Mouse (Mus musculus) limb, embryonic 12.5 days (tissue): ENCODE data around the gene Timm17a. TPM values are rescaled to one million over a fixed set of nuclear protein-coding genes. Genes with fewer than 3 reads are reported as not detected.

Experiments used
- ATAC-seq: fragments of 200-750 bp; cut with Nextera tagmentation; 2 replicates; pipeline ENCODE4 v1.8.0; 2017; ENCODE audit warnings: low read depth, moderate TSS enrichment; ENCODE audit not compliant: insufficient number of reproducible peaks, insufficient read depth, low FRiP score, low TSS enrichment
- H3K27ac ChIP-seq: fragments of 300-500 bp; sonication (generic); 2 replicates; pipeline ENCODE4 v1.5.1; 2016; ENCODE audit warnings: mild to moderate bottlenecking, moderate library complexity
- H3K27me3 ChIP-seq: fragments of 300-500 bp; sonication (generic); 2 replicates; pipeline ENCODE4 v1.6.1; 2016; ENCODE audit warnings: mild to moderate bottlenecking, moderate library complexity
- H3K36me3 ChIP-seq: fragments of 300-500 bp; sonication (generic); 2 replicates; pipeline ENCODE4 v1.6.1; 2016; ENCODE audit warnings: mild to moderate bottlenecking, moderate library complexity
- H3K4me1 ChIP-seq: fragments of 300-500 bp; sonication (generic); replicated peaks from 2 replicates; pipeline ENCODE4 v1.6.1; 2016
- H3K4me2 ChIP-seq: fragments of 300-500 bp; sonication (generic); 2 replicates; pipeline ENCODE4 v1.6.1; 2016; ENCODE audit warnings: mild to moderate bottlenecking, moderate library complexity
- H3K4me3 ChIP-seq: fragments of 300-500 bp; sonication (generic); replicated peaks from 2 replicates; pipeline ENCODE4 v1.5.1; 2016; ENCODE audit warnings: mild to moderate bottlenecking
- H3K9ac ChIP-seq: fragments of 300-500 bp; sonication (generic); replicated peaks from 2 replicates; pipeline ENCODE4 v1.6.1; 2016; ENCODE audit warnings: mild to moderate bottlenecking, moderate library complexity
- H3K9me3 ChIP-seq: fragments of 300-500 bp; sonication (generic); 2 replicates; pipeline ENCODE4 v1.6.1; 2016; ENCODE audit warnings: mild to moderate bottlenecking, moderate library complexity
- WGBS: fragments of 180-500 bp; shearing (Covaris S2); methylation state at CpG from one replicate; pipeline ENCODE4 v1.1.7; 2016; 5-methylcytosine and 5-hydroxymethylcytosine counted together
- polyA plus RNA-seq: library from polyadenylated mRNA; unstranded; fragments of >200 nt; fragmentation: Nextera tagmentation; extraction: Ambion mirVana; gene quantifications from 2 replicates; pipeline ENCODE4 v1.2.1, GENCODE M21; 2016

Timm17a gene
- polyA plus RNA-seq, 1 experiment from 2014 or later = 193 TPM

- peaks cover 21% of the 10 kb centered on the region for H3K4me1 ChIP-seq
Measured at GRCm38 (mm10) chr1:135325934-135326333, 12.4 kb upstream of the Timm17a start.

DNA sequence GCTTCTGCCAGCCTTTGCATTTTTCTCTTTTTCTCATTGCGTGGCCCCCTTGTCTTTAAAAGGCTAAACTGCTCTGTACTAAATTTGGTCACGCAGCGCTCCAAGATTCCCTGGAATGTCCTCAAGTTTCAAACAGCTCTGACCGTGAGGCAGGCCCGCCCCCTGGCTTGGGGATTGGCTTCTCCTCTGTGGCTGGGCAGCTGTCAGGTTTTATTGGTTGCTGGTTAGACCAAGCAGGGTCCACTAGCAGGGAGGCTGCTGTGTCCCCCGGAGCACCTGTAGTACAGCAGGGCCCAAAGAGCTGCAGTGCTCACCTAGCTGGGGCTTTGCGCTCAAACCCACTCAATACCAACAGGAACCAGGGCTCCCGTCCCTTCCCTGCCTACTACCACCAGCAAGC lies 11.0 kb upstream of the Timm17a start, which contains the start of gene Lmod1:
TSS of gene Lmod1 (plus strand) at position 237 of the 400 bp plus-strand sequence.
- Histone ChIP-seq H3K27ac (peak within 1 kb of the TSS; percentile 62), H3K36me3 (no peaks in the 10 kb centered on the region), H3K4me3 (peak within 1 kb of the TSS; percentile 19), H3K4me2 (peak within 1 kb of the TSS; percentile 51), H3K9me3 (no peaks in the 10 kb centered on the region), H3K9ac (peak within 1 kb of the TSS; percentile 34; the same call in 1 of the 2 replicates), H3K27me3 (peaks cover 11% of the 10 kb centered on the region; the same call in 1 of the 2 replicates), H3K4me1 (peaks cover 21% of the 10 kb centered on the region)
- 14% methylated on average over 8 of the region's 8 CpGs for WGBS
- ATAC-seq = peak; percentile 86

More at GRCm38 (mm10) chr1:135325934-135326333, 12.4 kb upstream of the Timm17a start:
- Histone ChIP-seq H3K36me3 (no peaks in the 10 kb centered on the region), H3K4me2 (no peak overlapping the region), H3K9me3 (no peaks in the 10 kb centered on the region), H3K27ac (no peak overlapping the region), H3K9ac (no peak overlapping the region), H3K27me3 (peaks cover 15% of the 10 kb centered on the region), H3K4me3 (no peak overlapping the region)
- 82% methylated on average over 2 of the region's 2 CpGs for WGBS
- ATAC-seq = no peak

DNA sequence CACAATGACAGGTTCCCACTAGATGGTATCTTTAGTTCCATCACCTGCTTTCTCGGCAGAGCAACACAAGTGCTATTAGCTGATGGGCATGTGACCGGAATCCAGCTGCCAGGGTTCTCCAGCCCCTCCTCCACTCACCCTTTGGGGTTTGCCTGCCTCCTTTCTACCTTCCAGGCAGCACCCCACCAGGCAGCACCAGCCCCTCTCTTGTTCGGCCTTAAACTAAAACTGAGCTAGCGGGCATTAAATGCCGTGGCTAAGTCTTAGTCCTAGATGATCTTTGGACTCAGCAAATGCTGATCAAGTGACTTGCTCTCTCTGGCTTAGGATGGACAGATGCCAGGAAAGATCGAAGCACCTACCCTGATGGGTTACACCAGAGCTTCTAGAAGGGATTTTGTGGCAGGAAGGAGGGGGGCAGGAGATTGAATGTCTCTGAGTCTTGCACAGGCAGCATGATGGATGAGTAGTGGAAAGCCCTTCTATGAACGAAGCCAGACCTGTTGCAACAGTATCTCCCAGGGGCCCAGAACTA lies 9.9 kb upstream of the Timm17a start:
- WGBS = 80% methylated on average over 7 of the region's 7 CpGs
- Histone ChIP-seq H3K9ac (no peak overlapping the region), H3K4me3 (no peak overlapping the region), H3K9me3 (no peaks in the 10 kb centered on the region), H3K4me2 (no peak overlapping the region), H3K27ac (no peak overlapping the region), H3K27me3 (peaks cover 11% of the 10 kb centered on the region; the same call in 1 of the 2 replicates), H3K36me3 (no peaks in the 10 kb centered on the region), H3K4me1 (peaks cover 17% of the 10 kb centered on the region)
- no peak for ATAC-seq

GRCm38 (mm10) chr1:135312201-135312600 lies 1.4 kb downstream of the Timm17a start:
- peak overlapping the region; percentile 96; the same call in 1 of the 2 replicates for H3K9ac ChIP-seq
- peak overlapping the region; percentile 88 for H3K4me3 ChIP-seq
- no peaks in the 10 kb centered on the region for H3K27me3 ChIP-seq
- ATAC-seq = no peak
- WGBS = 93% methylated on average over 4 of the region's 4 CpGs
- H3K9me3 ChIP-seq = no peaks in the 10 kb centered on the region
- peaks cover 38% of the 10 kb centered on the region for H3K36me3 ChIP-seq
- H3K4me2 ChIP-seq = peak overlapping the region; percentile 87
- no peak overlapping the region for H3K27ac ChIP-seq
- peaks cover 17% of the 10 kb centered on the region for H3K4me1 ChIP-seq

DNA sequence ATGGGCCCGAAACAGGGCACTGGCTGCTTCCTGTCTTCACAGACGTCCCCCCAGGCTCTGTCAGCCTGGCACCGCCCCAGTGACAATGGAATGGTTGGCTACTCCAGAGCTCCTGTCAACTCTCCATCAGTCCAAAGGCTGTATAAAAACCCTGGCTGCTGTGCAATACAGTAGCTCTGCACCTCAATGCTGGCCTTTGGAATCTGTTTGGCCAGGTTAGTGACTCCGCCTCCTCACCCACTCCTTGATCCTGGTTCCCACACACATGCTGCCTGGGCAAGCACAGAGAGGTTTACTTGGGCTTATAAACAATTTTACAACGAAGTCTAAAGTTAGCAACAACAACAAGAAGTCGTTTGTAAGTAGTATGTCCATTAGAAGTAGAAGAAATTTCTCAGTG lies 2.2 kb downstream of the Timm17a start:
- Histone ChIP-seq H3K4me3 (no peak overlapping the region), H3K4me1 (peaks cover 17% of the 10 kb centered on the region), H3K4me2 (no peak overlapping the region), H3K9me3 (no peaks in the 10 kb centered on the region), H3K27me3 (no peaks in the 10 kb centered on the region), H3K36me3 (peaks cover 47% of the 10 kb centered on the region), H3K27ac (no peak overlapping the region), H3K9ac (no peak overlapping the region)
- no peak for ATAC-seq
- 71% methylated on average over 6 of the region's 6 CpGs for WGBS

DNA sequence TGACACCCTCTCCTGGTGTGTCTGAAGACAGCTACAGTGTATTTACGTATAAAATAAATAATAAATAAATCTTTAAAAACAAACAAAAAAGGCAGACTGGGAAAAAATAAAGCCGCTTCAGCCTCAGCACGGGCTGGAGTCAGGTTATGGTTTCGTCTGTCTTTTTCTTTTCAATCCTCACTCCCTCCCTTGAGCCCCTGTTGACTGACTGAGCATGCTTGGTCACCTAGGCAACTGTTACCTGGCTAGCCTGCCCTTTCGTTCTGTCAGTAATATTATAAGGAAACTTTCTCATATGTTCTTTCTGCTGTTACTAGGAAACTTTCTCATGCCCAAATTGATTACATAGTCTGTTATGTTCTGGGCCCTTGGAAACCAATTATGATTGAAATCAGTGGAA lies 22.7 kb downstream of the Timm17a start:
- Histone ChIP-seq H3K27me3 (no peaks in the 10 kb centered on the region), H3K4me1 (no peaks in the 10 kb centered on the region), H3K27ac (no peak overlapping the region), H3K36me3 (peaks cover 14% of the 10 kb centered on the region), H3K9me3 (no peaks in the 10 kb centered on the region), H3K4me3 (no peak overlapping the region), H3K9ac (no peak overlapping the region), H3K4me2 (no peak overlapping the region)
- WGBS = 81% methylated on average over 5 of the region's 5 CpGs
- ATAC-seq = no peak

GRCm38 (mm10) chr1:135286311-135286710 lies 27.3 kb downstream of the Timm17a start:
- Histone ChIP-seq H3K9ac (no peak overlapping the region), H3K27ac (no peak overlapping the region), H3K36me3 (no peaks in the 10 kb centered on the region; the same call in 1 of the 2 replicates), H3K4me2 (no peak overlapping the region), H3K4me1 (0 out of 2 replicates have a peak, but pooled peaks cover 18% of the 10 kb centered on the region), H3K4me3 (no peak overlapping the region), H3K9me3 (no peaks in the 10 kb centered on the region), H3K27me3 (no peaks in the 10 kb centered on the region)
- WGBS = 65% methylated on average over 2 of the region's 2 CpGs
- no peak for ATAC-seq

GRCm38 (mm10) chr1:135283826-135284291 lies 29.7 kb downstream of the Timm17a start, which contains the start of gene Rnpep:
TSS of gene Rnpep (minus strand) at chr1:135284084.
- peak within 1 kb of the TSS; percentile 92 for H3K27ac ChIP-seq
- H3K9ac ChIP-seq = peak within 1 kb of the TSS; percentile 90
- peak within 1 kb of the TSS; percentile 81 for H3K4me3 ChIP-seq
- peaks cover 11% of the 10 kb centered on the region for H3K36me3 ChIP-seq
- H3K4me1 ChIP-seq = 0 out of 2 replicates have a peak, but pooled peaks cover 18% of the 10 kb centered on the region
- H3K9me3 ChIP-seq = no peaks in the 10 kb centered on the region
- peak within 1 kb of the TSS; percentile 74 for H3K4me2 ChIP-seq
- peak; percentile 82 for ATAC-seq
- H3K27me3 ChIP-seq = no peaks in the 10 kb centered on the region
- WGBS = under 1% methylated on average over 39 of the region's 39 CpGs

- ATAC-seq = peak; percentile 79
- Histone ChIP-seq H3K4me1 (0 out of 2 replicates have a peak, but pooled peaks cover 18% of the 10 kb centered on the region), H3K9me3 (no peaks in the 10 kb centered on the region), H3K27ac (peak overlapping the region; percentile 92), H3K27me3 (no peaks in the 10 kb centered on the region), H3K36me3 (peaks cover 16% of the 10 kb centered on the region), H3K9ac (peak overlapping the region; percentile 90), H3K4me2 (peak overlapping the region; percentile 74), H3K4me3 (peak overlapping the region; percentile 81)
- under 1% methylated on average over 48 of the region's 48 CpGs for WGBS
Measured at GRCm38 (mm10) chr1:135283287-135283825, 30.2 kb downstream of the Timm17a start.

- peak overlapping the region; percentile 90 for H3K9ac ChIP-seq
- peaks cover 22% of the 10 kb centered on the region for H3K36me3 ChIP-seq
- peak overlapping the region; percentile 74 for H3K4me2 ChIP-seq
- WGBS = 40% methylated on average over 13 of the region's 13 CpGs
- H3K4me1 ChIP-seq = 0 out of 2 replicates have a peak, but pooled peaks cover 18% of the 10 kb centered on the region
- H3K27me3 ChIP-seq = no peaks in the 10 kb centered on the region
- H3K27ac ChIP-seq = peak overlapping the region; percentile 92; the same call in 1 of the 2 replicates
- no peak for ATAC-seq
- H3K9me3 ChIP-seq = no peaks in the 10 kb centered on the region
- peak overlapping the region; percentile 81 for H3K4me3 ChIP-seq
Measured at GRCm38 (mm10) chr1:135282536-135283286, 30.9 kb downstream of the Timm17a start.

DNA sequence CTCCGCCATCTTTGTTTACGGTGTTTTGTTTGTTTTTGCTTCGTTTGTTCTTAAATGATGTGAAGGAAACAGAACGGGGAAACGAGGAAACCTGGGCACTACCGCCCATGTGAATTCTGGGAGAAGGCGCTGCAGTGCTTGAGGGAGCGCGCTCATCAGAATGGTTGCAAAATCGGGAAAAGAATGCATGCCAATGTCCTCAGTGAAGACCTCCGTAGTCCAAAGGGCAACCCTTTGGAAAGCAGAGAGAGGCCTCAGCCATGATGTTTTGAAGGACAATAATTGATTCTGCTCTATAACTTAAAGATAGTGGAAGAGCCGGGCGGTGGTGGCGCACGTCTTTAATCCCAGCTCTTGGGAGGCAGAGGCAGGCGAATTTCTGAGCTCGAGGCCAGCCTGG lies 31.7 kb downstream of the Timm17a start:
- Histone ChIP-seq H3K9me3 (no peaks in the 10 kb centered on the region), H3K4me1 (0 out of 2 replicates have a peak, but pooled peaks cover 18% of the 10 kb centered on the region), H3K36me3 (peaks cover 31% of the 10 kb centered on the region), H3K27me3 (no peaks in the 10 kb centered on the region), H3K27ac (no peak overlapping the region), H3K4me3 (no peak overlapping the region), H3K4me2 (no peak overlapping the region), H3K9ac (no peak overlapping the region)
- ATAC-seq = no peak
- 96% methylated on average over 17 of the region's 17 CpGs for WGBS
